Mouse (Mus musculus): Measurements from ENCODE around the gene Actr5.

Actr5 gene

DNA sequence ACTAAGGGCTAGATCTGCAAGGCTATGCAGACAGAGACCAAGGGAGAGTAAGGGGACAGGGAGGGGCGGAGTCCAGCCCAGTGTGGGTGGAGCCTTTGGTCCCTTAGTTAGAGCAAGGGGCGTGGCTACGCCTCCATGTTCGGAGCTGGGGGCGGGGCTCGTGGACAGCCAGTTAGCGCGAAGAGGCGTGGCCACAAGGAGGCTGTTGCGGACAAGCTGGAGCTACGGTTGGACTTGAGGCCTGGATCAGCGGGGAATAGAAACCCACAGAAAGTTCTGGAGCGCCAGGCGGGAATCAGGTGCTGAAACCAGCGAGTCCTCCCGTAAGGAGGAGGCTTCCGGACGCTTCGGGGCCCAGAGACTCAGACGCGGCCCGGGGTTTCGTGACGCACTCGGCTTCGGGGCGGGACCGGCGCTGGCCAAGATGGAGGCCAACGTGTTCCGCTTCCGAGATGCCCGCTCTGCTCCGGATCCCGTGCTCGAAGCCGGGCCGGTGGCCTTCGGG is at the start of gene Actr5:
Gene Actr5 (plus strand): TSS at position 171 of the 505 bp plus-strand sequence.
- DNase-seq (ENCODE audit: low spot score in 2 of 2): peak; percentile 88 to 92

DNA sequence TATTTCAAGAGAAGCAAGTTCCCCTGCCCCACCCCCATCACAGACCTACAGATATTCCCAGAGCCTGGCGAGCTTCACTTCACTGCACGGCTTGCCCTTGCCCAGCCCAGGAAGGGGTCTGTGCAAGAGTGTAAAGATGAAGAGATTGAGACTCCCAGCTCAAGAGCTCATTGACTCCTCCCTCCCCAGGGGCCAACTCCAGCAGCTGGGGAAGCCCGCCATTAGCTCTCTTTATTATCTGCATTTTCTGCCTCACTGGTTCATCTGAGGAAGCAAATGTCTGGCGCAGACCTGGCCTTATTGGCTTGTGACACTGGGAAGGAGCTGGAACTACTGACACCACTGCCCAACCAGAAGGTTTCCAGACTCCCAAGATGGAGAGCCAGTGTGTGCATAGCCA is 44.7 kb upstream of the Actr5 start:
- DNase-seq (ENCODE audit: low spot score in 2 of 2): no peak

- DNase-seq (ENCODE audit: low spot score in 2 of 2): no peak
Observed at GRCm38 (mm10) chr2:158584621-158585358, 39.9 kb upstream of the Actr5 start.

- no peak for DNase-seq (ENCODE audit: low spot score in 2 of 2)
Observed at GRCm38 (mm10) chr2:158588524-158589271, 36.0 kb upstream of the Actr5 start.

- no peak for DNase-seq (ENCODE audit: low spot score in 2 of 2)
Observed at GRCm38 (mm10) chr2:158590495-158590894, 34.2 kb upstream of the Actr5 start.

- DNase-seq (ENCODE audit: low spot score in 2 of 2): no peak
Observed at GRCm38 (mm10) chr2:158591286-158591685, 33.4 kb upstream of the Actr5 start.

DNA sequence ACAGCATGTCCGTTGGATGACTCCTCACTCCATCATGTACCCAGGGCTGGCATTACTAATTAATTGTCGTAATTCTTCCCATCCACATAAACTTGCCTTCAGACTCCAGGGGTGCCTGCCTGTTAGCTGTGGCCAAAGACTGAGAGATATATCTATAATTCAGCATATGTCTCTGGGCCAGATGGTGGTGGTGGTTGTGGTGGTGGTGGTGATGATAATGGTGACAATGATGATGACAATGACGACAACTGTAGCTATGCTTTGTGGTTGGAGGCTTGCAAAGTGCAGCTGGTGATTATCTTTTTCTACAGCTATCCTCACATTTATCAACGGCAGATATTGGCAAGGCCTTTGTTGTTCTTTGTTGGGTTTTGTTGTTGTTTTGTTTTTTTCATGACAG is 31.3 kb upstream of the Actr5 start:
- DNase-seq (ENCODE audit: low spot score in 2 of 2): no peak

- DNase-seq (ENCODE audit: low spot score in 2 of 2): no peak
Observed at GRCm38 (mm10) chr2:158595103-158595502, 29.6 kb upstream of the Actr5 start.

DNA sequence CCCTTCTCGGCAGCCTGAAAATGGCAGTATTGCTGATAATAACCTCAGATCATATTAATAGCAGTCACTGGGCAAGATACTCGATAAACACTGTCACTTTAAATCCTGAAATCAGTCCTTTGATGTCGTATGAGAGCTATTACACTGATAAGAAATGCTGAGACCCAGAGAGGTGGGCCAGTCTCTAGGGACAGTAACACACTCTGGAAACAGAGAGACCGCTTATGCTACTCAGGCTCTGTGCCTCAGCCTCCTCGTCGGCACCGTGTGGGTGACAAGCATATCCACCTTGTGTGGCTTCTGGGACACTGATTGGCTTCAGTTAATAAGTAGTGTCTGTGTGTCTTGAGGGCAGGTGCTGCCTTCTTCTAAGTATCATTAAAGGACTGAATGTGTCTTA is 29.1 kb upstream of the Actr5 start:
- no peak for DNase-seq (ENCODE audit: low spot score in 2 of 2)

- DNase-seq (ENCODE audit: low spot score in 2 of 2): no peak
Observed at GRCm38 (mm10) chr2:158596803-158597202, 27.9 kb upstream of the Actr5 start.

DNA sequence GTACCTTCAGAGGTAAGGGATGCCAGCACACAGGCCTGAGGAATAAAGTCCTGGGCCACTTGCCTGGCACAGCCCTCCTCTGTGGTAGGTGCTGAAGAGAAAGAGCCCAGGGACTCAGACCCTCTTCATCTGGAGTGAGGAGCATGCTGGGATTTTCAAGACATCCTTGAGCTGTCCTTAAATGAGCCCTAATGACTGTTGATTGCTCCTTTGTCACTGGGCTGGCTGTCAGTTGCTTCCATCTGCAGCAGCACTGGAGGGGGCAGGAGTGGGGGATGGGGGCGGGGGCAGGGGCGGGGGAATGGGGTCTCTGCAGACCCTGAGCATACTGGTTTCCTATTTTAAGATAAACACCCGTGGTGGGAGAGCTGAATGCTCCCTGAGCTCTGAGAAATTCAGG is 24.2 kb upstream of the Actr5 start:
- DNase-seq (ENCODE audit: low spot score in 2 of 2): no peak

DNA sequence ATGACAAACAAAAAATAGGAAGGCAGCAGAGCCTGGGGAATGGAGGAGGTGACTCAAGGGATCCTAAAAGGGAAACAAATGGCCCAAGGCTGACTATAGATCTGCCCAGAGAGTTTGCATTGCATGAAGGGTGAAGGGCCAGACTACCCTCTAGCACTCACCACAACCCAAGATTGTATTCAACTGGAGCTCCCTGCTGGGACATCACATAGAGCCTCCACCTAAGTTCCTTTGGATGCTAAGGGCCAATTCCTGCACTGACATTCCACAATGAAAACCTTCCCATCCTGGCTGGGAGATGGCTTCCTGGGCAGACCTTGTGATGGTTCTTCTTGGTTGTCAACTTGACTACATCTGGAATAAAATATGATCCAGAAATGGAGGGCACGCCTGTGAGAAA is 23.4 kb upstream of the Actr5 start:
- DNase-seq (ENCODE audit: low spot score in 2 of 2): no peak

GRCm38 (mm10) chr2:158602663-158603062 is 22.0 kb upstream of the Actr5 start:
- DNase-seq (ENCODE audit: low spot score in 2 of 2): no peak

- DNase-seq (ENCODE audit: low spot score in 2 of 2): no peak
Observed at GRCm38 (mm10) chr2:158606511-158606964, 18.1 kb upstream of the Actr5 start.

DNA sequence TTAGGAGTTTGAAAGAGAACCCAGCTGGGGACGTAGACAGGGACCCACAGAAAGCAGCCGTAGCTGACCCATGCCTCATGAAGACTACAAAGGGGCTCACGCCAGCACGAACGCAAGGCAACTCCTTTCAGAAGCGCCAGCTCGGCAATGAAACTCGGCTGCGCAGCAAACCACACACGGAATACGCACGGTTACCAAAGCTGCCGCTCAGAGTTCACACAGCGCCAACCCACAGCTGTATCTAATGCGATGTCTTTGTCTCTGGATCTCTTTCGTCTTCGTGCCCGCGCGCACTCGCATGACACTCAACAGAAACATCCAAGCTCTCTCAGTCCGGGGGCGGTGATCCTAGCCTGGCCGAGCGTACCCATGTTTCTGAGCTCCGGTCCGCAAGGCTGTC is 15.0 kb upstream of the Actr5 start:
- no peak for DNase-seq (ENCODE audit: low spot score in 2 of 2)

GRCm38 (mm10) chr2:158610488-158611325 is 14.0 kb upstream of the Actr5 start, which contains the start of gene Slc32a1:
Gene Slc32a1 (plus strand): TSS chr2:158610767.
- no peak for DNase-seq (ENCODE audit: low spot score in 2 of 2)

DNA sequence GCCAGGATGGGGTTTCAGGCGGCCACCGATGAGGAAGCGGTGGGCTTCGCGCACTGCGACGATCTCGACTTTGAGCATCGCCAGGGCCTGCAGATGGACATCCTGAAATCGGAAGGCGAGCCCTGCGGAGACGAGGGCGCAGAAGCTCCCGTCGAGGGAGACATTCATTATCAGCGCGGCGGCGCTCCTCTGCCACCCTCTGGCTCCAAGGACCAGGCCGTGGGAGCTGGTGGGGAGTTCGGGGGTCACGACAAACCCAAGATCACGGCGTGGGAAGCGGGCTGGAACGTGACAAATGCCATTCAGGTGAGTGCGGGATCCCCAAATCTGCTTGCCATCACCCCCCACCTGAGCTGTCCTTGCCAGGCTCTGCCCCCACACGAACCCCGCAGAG is 13.4 kb upstream of the Actr5 start:
- no peak for DNase-seq (ENCODE audit: low spot score in 2 of 2)

GRCm38 (mm10) chr2:158611726-158612670 is 12.7 kb upstream of the Actr5 start:
- no peak for DNase-seq (ENCODE audit: low spot score in 2 of 2)

DNA sequence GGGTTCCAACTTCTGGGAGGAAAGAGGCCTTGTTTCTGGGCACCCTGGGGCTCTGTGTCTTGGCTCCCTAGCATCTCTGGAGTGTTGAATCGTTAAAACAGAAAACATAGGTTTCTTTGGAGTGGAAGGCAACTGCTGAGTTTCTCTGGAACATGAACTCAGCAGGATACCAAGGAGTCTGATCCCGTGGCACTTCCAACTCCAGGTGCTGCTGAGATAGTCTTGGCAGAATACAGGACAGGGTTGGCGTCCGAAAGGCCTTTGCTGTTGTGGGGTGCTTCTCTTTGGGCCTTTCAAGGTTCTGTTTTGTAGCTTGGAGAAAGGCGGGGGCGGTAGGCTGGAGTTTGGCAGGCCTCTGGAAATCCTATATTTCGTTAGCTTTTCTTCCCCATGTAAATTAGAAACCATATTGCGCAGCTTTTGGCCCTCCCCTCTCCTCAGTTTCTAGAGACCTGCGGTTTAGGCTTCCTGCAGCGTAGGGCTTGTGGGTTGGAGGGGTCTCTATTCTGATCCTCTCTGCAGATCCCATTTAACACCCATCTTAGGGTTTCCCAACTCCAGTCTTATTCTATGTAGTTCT is 11.9 kb upstream of the Actr5 start:
- no peak for DNase-seq (ENCODE audit: low spot score in 2 of 2)
